Mouse (Mus musculus): ENCODE measurements around the gene Gpbar1. TPM values are rescaled to one million over a fixed set of nuclear protein-coding genes. Genes with fewer than 3 reads are reported as not detected.

Gene Gpbar1
- not detected for polyA plus RNA-seq (2014; fragmentation: Illumina TruSeq; extraction: RNeasy Lipid Tissue Mini Kit (QIAGEN cat#74804); ENCODE audit: low read depth, low replicate concordance)

GRCm38 (mm10) chr1:74278538-74278937, at the start of gene Gpbar1:
Gene Gpbar1 (plus strand): TSS chr1:74278550.

GRCm38 (mm10) chr1:74235938-74236589, 42.3 kb upstream of the Gpbar1 start, which contains the start of gene Arpc2:
Gene Arpc2 (plus strand): TSS chr1:74236084.

GRCm38 (mm10) chr1:74284543-74285160, 6.3 kb downstream of the Gpbar1 start, which contains the start of the genes Aamp and Pnkd:
Gene Aamp (minus strand): TSS chr1:74284738.
Gene Pnkd (plus strand): TSS chr1:74284930.

GRCm38 (mm10) chr1:74305522-74305921, 27.2 kb downstream of the Gpbar1 start, which contains the start of gene Tmbim1:
Gene Tmbim1 (minus strand): TSS chr1:74305622.

Other genes with a start within 250 kb of the Gpbar1 start
- gene Tns1, start 154.1 kb upstream of the Gpbar1 start, polyA plus RNA-seq (2014; fragmentation: Illumina TruSeq; extraction: RNeasy Lipid Tissue Mini Kit (QIAGEN cat#74804); ENCODE audit: low read depth, low replicate concordance), result 367 TPM
- 1.3 TPM for gene Rufy4, start 153.0 kb upstream of the Gpbar1 start, polyA plus RNA-seq (2014; fragmentation: Illumina TruSeq; extraction: RNeasy Lipid Tissue Mini Kit (QIAGEN cat#74804); ENCODE audit: low read depth, low replicate concordance)
- not detected for gene Cxcr2, start 124.6 kb upstream of the Gpbar1 start, polyA plus RNA-seq (2014; fragmentation: Illumina TruSeq; extraction: RNeasy Lipid Tissue Mini Kit (QIAGEN cat#74804); ENCODE audit: low read depth, low replicate concordance)
- gene Cxcr1, start 83.9 kb upstream of the Gpbar1 start, polyA plus RNA-seq (2014; fragmentation: Illumina TruSeq; extraction: RNeasy Lipid Tissue Mini Kit (QIAGEN cat#74804); ENCODE audit: low read depth, low replicate concordance), result not detected
- gene Arpc2, start 42.5 kb upstream of the Gpbar1 start, polyA plus RNA-seq (2014; fragmentation: Illumina TruSeq; extraction: RNeasy Lipid Tissue Mini Kit (QIAGEN cat#74804); ENCODE audit: low read depth, low replicate concordance), result 163 TPM
- gene Aamp, start 6.2 kb downstream of the Gpbar1 start, polyA plus RNA-seq (2014; fragmentation: Illumina TruSeq; extraction: RNeasy Lipid Tissue Mini Kit (QIAGEN cat#74804); ENCODE audit: low read depth, low replicate concordance), result 109 TPM
- 110 TPM for gene Pnkd, start 6.4 kb downstream of the Gpbar1 start, polyA plus RNA-seq (2014; fragmentation: Illumina TruSeq; extraction: RNeasy Lipid Tissue Mini Kit (QIAGEN cat#74804); ENCODE audit: low read depth, low replicate concordance)
- 66.8 TPM for gene Tmbim1, start 27.1 kb downstream of the Gpbar1 start, polyA plus RNA-seq (2014; fragmentation: Illumina TruSeq; extraction: RNeasy Lipid Tissue Mini Kit (QIAGEN cat#74804); ENCODE audit: low read depth, low replicate concordance)
- gene Catip, start 83.6 kb downstream of the Gpbar1 start, polyA plus RNA-seq (2014; fragmentation: Illumina TruSeq; extraction: RNeasy Lipid Tissue Mini Kit (QIAGEN cat#74804); ENCODE audit: low read depth, low replicate concordance), result 0.63 TPM
- 4.0 TPM for gene Slc11a1, start 96.6 kb downstream of the Gpbar1 start, polyA plus RNA-seq (2014; fragmentation: Illumina TruSeq; extraction: RNeasy Lipid Tissue Mini Kit (QIAGEN cat#74804); ENCODE audit: low read depth, low replicate concordance)
- gene Ctdsp1, start 113.0 kb downstream of the Gpbar1 start, polyA plus RNA-seq (2014; fragmentation: Illumina TruSeq; extraction: RNeasy Lipid Tissue Mini Kit (QIAGEN cat#74804); ENCODE audit: low read depth, low replicate concordance), result 95.7 TPM
- 0.37 TPM for gene Vil1, start 130.8 kb downstream of the Gpbar1 start, polyA plus RNA-seq (2014; fragmentation: Illumina TruSeq; extraction: RNeasy Lipid Tissue Mini Kit (QIAGEN cat#74804); ENCODE audit: low read depth, low replicate concordance)
- gene Cnot9, start 227.5 kb downstream of the Gpbar1 start, polyA plus RNA-seq (2014; fragmentation: Illumina TruSeq; extraction: RNeasy Lipid Tissue Mini Kit (QIAGEN cat#74804); ENCODE audit: low read depth, low replicate concordance), result 12.3 TPM